Mouse (Mus musculus) intestine, embryonic 14.5 days (tissue): ENCODE results near the gene Gusb. TPM values are rescaled to one million over a fixed set of nuclear protein-coding genes. Genes with fewer than 3 reads are reported as not detected.
"Not testable (repeated sequence)": the region's sequence is repeated elsewhere in the genome, so short reads cannot be mapped to it uniquely, and the experiment has no call there.

ENCODE experiments used
- ATAC-seq: fragments of 200-750 bp; cut with Nextera tagmentation; replicated peaks from 2 replicates; pipeline ENCODE4 v1.8.0; 2017; ENCODE audit warnings: low read depth, moderate number of reproducible peaks, moderate TSS enrichment, moderate library complexity; ENCODE audit not compliant: low FRiP score, low TSS enrichment
- DNase-seq: peaks from one replicate; pipeline ENCODE4 v3.0.0-alpha.2; 2018; ENCODE audit warnings: low spot score
- H3K27ac ChIP-seq: fragments of 300-500 bp; sonication (generic); 2 replicates; pipeline ENCODE4 v1.5.1; 2014; ENCODE audit warnings: low read depth, mild to moderate bottlenecking, control low read depth
- H3K27me3 ChIP-seq: fragments of 300-500 bp; sonication (generic); replicated peaks from 2 replicates; pipeline ENCODE4 v1.6.1; 2014; ENCODE audit warnings: low read length, control low read depth; ENCODE audit not compliant: control insufficient read depth, insufficient read depth
- H3K36me3 ChIP-seq: fragments of 300-500 bp; sonication (generic); 2 replicates; pipeline ENCODE4 v1.6.1; 2014; ENCODE audit warnings: low read length, control low read depth; ENCODE audit not compliant: control insufficient read depth, insufficient read depth
- H3K4me1 ChIP-seq: fragments of 300-500 bp; sonication (generic); replicated peaks from 2 replicates; pipeline ENCODE4 v1.6.1; 2014; ENCODE audit warnings: low read length, control low read depth, mixed read lengths; ENCODE audit not compliant: control insufficient read depth, insufficient read depth
- H3K4me2 ChIP-seq: fragments of 300-500 bp; sonication (generic); 2 replicates; pipeline ENCODE4 v1.6.1; 2014; ENCODE audit warnings: low read length
- H3K4me3 ChIP-seq: fragments of 300-500 bp; sonication (generic); 2 replicates; pipeline ENCODE4 v1.5.1; 2014; ENCODE audit warnings: low read depth, low read length, control low read depth, mixed read lengths
- H3K9ac ChIP-seq: fragments of 300-500 bp; sonication (generic); 2 replicates; pipeline ENCODE4 v1.6.1; 2014; ENCODE audit warnings: mild to moderate bottlenecking, low read length
- H3K9me3 ChIP-seq: fragments of 300-500 bp; sonication (generic); 2 replicates; pipeline ENCODE4 v1.6.1; 2016; ENCODE audit warnings: low read length, control low read depth; ENCODE audit not compliant: control insufficient read depth
- WGBS: fragments of 180-500 bp; shearing (Covaris S2); extraction: QIAGEN DNeasy Blood & Tissue Kit; methylation state at CpG from one replicate; pipeline ENCODE4 v1.1.7; 2014; 5-methylcytosine and 5-hydroxymethylcytosine counted together
- polyA plus RNA-seq: library from polyadenylated mRNA; unstranded; fragments of >200 nt; fragmentation: Nextera tagmentation; extraction: Ambion mirVana; gene quantifications from 2 replicates; pipeline ENCODE4 v1.2.1, GENCODE M21; 2014

Gene Gusb
- polyA plus RNA-seq, 1 experiment from 2014 or later = 94.9 TPM

DNA sequence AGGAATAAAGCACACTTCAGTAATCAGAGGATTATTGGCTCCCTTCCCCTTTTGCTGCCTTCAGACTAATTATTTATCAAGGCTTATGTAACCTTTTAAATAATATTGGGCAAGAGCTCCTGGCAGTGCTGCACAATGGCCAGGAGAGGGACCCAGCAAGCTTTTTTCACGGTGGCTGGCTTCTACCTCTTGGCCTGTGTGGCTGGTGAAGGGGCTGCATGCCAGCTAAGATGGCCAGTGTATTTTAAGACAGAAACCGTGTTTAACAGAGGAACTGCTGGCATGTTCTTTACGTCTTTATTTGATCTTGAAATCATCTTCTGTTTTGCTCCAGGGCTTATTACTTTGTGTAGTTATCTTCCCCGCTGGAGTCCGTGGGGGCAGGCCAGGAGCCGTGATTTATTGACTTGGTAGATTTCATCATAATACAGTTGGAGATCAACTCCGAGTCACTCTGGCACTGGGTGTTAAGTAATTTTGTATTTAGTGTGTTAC lies 41.4 kb upstream of the Gusb start:
- peaks cover 55% of the 10 kb centered on the region for H3K36me3 ChIP-seq
- H3K9ac ChIP-seq = no peak overlapping the region
- no peaks in the 10 kb centered on the region for H3K9me3 ChIP-seq
- 73% methylated on average over 7 of the region's 7 CpGs for WGBS
- ATAC-seq = no peak
- no peak overlapping the region for H3K4me2 ChIP-seq
- H3K4me1 ChIP-seq = no peaks in the 10 kb centered on the region; the same call in 1 of the 2 replicates
- no peak overlapping the region for H3K27ac ChIP-seq
- DNase-seq = no peak
- no peak overlapping the region for H3K4me3 ChIP-seq
- no peaks in the 10 kb centered on the region for H3K27me3 ChIP-seq

DNA sequence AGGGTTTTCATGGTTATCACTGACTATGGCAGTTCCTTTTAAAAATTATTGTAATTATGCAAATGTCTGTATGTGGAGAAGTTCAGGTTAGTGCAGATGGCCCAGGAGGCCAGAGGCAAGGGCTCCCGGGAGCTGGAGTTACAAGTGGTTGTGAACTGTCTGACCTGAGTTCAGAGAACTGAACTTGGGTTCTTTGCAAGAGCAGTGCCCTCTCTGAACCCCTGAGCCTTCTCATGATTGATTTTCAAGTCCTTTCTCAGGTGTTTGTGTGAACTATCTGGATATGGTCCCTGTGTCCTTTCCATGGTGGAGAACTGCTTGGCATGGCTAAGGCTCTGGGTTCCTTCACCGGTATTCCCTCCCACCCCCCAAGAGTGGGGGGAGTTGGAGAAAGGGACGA lies 40.9 kb upstream of the Gusb start:
- Histone ChIP-seq H3K27me3 (no peaks in the 10 kb centered on the region), H3K9me3 (no peaks in the 10 kb centered on the region), H3K9ac (no peak overlapping the region), H3K27ac (no peak overlapping the region), H3K4me2 (no peak overlapping the region), H3K36me3 (peaks cover 49% of the 10 kb centered on the region), H3K4me3 (no peak overlapping the region), H3K4me1 (no peaks in the 10 kb centered on the region; the same call in 1 of the 2 replicates)
- DNase-seq (no peak), ATAC-seq (no peak)
- 91% methylated on average over 3 of the region's 3 CpGs for WGBS

DNA sequence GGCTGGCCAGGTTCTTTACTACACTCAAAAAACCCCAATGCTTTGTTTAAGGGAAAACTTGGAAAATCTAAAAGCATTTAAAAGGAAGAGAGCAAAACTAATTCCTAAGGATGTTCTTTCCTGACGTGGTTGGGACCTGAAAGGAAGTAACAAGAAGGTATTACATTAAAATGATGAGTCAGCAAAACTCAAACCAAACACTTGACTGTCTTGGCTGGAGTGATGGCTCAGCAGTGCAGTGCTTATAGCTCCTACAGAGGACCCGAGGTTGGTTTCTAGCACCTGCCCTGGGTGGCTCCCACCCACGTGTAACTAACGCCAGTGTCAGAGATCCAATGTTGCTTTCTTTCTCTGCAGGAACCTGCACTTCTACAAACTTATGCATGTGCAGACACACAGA lies 38.4 kb upstream of the Gusb start:
- no peak overlapping the region for H3K4me2 ChIP-seq
- no peaks in the 10 kb centered on the region for H3K4me1 ChIP-seq
- no peak for DNase-seq
- WGBS = 80% methylated on average over 4 of the region's 4 CpGs
- H3K27ac ChIP-seq = no peak overlapping the region
- H3K9ac ChIP-seq = no peak overlapping the region
- no peak overlapping the region for H3K4me3 ChIP-seq
- peaks cover 51% of the 10 kb centered on the region for H3K36me3 ChIP-seq
- no peaks in the 10 kb centered on the region for H3K27me3 ChIP-seq
- no peaks in the 10 kb centered on the region for H3K9me3 ChIP-seq
- ATAC-seq = no peak

DNA sequence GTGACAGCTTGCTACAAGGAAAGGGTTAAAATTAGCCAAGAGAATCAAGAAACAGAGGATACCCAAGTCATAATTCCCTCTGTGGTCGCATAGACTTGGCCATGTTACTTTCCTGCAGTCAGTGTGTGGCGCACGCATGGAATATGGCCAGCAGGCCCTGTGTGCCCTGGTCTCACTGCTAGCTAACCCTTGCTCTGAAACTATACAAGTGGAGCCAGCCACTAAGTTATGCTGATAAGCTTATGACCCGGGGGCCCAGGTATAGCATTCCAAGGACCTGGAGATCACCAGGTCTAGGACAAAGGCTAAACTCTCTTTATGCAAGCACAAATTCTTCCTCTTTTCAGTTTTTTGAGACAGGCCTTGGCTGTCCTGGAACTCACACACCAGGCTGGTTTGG lies 37.9 kb upstream of the Gusb start:
- DNase-seq (no peak), ATAC-seq (no peak)
- H3K36me3 ChIP-seq = peaks cover 51% of the 10 kb centered on the region
- H3K4me3 ChIP-seq = no peak overlapping the region
- no peak overlapping the region for H3K9ac ChIP-seq
- no peaks in the 10 kb centered on the region for H3K27me3 ChIP-seq
- no peak overlapping the region for H3K4me2 ChIP-seq
- WGBS = 86% methylated on average over 4 of the region's 4 CpGs
- H3K4me1 ChIP-seq = no peaks in the 10 kb centered on the region
- H3K9me3 ChIP-seq = no peaks in the 10 kb centered on the region
- no peak overlapping the region for H3K27ac ChIP-seq

DNA sequence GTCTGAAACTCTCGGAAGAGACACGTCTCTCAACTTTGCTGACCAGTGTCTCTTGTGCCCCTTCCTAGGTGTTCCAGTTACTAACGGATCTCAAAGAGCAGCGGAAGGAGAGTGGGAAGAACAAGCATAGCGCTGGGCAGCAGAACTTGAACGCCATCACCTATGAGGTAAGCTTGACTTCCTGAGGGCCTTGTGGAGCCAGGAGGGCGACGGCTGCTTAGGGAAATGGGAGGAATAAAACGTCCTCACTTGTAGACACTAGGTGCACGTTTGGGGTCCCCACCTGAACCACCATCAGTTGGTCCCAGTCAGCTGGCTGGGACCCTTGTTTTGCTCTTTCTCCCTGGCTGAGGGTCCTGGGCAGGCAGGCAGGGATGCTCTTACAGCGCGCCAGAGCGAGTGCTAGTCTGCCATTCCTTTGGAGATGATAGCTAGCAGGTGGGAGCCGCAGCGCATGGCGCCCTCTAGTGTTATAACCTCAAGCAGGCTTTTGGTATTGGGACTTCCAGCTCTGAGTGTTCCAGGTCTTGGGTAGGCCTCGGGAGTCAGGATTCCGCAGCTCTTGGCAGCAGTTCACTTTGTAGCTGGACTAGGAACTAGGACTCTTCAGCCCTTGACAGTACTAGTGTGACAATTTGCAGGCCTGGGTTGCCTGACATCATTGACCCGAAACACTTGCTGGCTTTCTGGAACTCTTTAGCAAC lies 35.1 kb upstream of the Gusb start:
- Histone ChIP-seq H3K27me3 (no peaks in the 10 kb centered on the region), H3K9ac (no peak overlapping the region), H3K9me3 (no peaks in the 10 kb centered on the region), H3K27ac (no peak overlapping the region), H3K4me1 (no peaks in the 10 kb centered on the region), H3K4me2 (no peak overlapping the region), H3K4me3 (no peak overlapping the region), H3K36me3 (peaks cover 56% of the 10 kb centered on the region)
- peak; percentile 74 for DNase-seq
- 60% methylated on average over 19 of the region's 19 CpGs for WGBS
- ATAC-seq = peak; percentile 66

DNA sequence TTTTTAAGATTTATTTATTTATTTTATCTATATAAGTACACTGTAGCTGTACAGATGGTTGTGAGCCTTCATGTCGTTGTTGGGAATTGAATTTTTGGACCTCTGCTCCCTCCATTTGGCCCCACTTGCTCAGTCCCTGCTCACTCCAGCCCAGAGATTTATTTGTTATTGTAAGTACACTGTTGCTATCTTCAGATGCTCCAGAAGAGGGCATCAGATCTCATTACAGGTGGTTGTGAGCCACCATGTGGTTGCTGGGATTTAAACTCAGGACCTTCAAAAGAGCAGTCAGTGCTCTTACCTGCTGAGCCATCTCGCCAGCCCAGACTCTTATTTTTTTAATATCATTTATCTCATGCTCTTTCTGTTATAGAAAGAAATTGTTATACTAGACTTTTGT lies 33.5 kb upstream of the Gusb start:
- H3K4me1 ChIP-seq, DNase-seq, ATAC-seq, H3K9ac ChIP-seq, H3K4me3 ChIP-seq, H3K27me3 ChIP-seq, H3K4me2 ChIP-seq, H3K27ac ChIP-seq, H3K9me3 ChIP-seq: not testable (repeated sequence)
- 73% methylated on average over 2 of the region's 2 CpGs for WGBS
- H3K36me3 ChIP-seq = peaks cover 40% of the 10 kb centered on the region

DNA sequence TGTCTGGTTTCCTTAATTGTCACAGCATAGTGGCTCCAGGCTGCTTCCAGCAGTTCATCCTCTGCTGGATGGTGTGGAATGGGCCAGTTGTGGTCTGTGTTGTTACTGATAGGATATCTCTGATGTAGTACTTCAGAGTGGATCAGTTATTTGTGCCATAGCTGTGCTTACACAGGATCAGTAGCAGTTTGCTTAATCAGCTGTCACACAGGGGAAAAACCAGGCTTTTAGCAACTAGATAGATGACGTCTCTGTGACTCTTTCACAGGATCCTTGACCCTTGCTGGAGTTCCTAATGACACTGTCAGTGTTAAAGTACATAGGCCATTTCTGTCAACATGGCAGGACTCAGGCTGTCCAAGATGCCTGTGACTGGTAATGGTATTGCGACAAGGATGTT lies 31.0 kb upstream of the Gusb start:
- DNase-seq = no peak
- Histone ChIP-seq H3K27me3 (no peaks in the 10 kb centered on the region), H3K9ac (no peak overlapping the region), H3K36me3 (peaks cover 22% of the 10 kb centered on the region; the same call in 1 of the 2 replicates), H3K9me3 (no peaks in the 10 kb centered on the region), H3K4me2 (no peak overlapping the region), H3K27ac (no peak overlapping the region), H3K4me1 (no peaks in the 10 kb centered on the region; the same call in 1 of the 2 replicates), H3K4me3 (no peak overlapping the region)
- 71% methylated on average over 2 of the region's 2 CpGs for WGBS
- ATAC-seq = no peak

DNA sequence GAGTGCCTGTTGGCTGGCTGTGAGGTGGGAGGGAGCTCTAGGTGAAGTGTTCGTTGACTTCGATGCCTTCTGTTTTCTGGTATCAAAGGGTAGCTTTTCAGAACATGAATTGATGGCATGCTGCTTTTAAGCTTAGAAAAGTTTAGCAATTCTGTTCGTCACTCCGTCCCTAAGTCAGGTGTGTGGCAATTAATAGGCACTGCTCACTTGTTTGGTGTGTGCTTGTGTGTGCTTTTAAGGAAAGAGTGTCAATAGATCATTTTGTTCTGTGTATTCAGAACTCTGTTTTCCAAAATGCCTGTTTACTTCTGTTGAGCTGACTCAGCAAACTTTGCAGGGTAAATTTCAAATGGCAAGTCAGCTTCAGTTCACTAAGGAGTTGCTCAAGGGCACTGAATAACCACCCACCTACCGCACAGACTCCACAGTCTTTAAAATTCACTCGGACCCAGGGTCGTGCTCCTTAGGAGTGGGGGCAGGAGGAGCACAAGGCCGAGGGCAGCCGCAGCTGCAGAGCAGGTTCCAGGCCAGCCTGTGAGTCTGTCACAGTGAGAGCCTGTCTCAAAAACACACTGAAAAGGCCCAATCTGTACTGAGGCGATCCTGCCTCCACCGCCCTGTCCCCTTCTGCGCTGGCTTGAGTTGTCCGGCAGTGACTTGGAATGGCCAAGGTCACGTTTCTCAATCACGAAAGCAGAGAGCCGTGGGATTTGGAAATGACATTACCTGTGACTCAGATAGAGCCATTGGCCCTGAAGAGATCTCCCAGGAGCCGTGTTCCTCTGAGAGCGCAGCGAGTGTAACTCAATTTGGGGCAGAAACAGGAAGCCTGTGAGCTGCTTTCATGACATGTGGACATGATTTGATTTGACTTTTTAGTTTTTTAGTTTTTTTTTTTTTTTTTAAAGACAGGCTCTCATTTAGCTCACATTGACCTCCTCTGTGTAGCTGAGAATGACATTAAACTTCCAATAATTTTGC lies 28.9 kb upstream of the Gusb start:
- no peak overlapping the region for H3K4me2 ChIP-seq
- H3K36me3 ChIP-seq = peaks cover 9% of the 10 kb centered on the region; the same call in 1 of the 2 replicates
- no peaks in the 10 kb centered on the region for H3K27me3 ChIP-seq
- H3K4me1 ChIP-seq = no peaks in the 10 kb centered on the region; the same call in 1 of the 2 replicates
- no peak overlapping the region for H3K27ac ChIP-seq
- H3K9ac ChIP-seq = no peak overlapping the region
- no peak overlapping the region for H3K4me3 ChIP-seq
- DNase-seq = no peak
- no peak for ATAC-seq
- no peaks in the 10 kb centered on the region for H3K9me3 ChIP-seq
- WGBS = 89% methylated on average over 19 of the region's 19 CpGs
